Mouse (Mus musculus) left cerebral cortex, adult 18-20 months (tissue): ENCODE results near the gene Cenpl. TPM values are rescaled to one million over a fixed set of nuclear protein-coding genes. Genes with fewer than 3 reads are reported as not detected.

Experiments used
- DNase-seq, 2 experiments: peaks; one replicate each; pipeline ENCODE4 v3.0.0; 2021 to 2022; ENCODE audit warnings: low spot score in 2 of 2, mixed read lengths in 1 of 2
- total RNA-seq, 2 experiments: library from RNA; stranded (reverse); gene quantifications; 2 replicates each; pipeline ENCODE4 v1.2.3; 2021

The Cenpl gene
- total RNA-seq, 2 experiments from 2014 or later: 1.6 to 2.1 TPM

DNA sequence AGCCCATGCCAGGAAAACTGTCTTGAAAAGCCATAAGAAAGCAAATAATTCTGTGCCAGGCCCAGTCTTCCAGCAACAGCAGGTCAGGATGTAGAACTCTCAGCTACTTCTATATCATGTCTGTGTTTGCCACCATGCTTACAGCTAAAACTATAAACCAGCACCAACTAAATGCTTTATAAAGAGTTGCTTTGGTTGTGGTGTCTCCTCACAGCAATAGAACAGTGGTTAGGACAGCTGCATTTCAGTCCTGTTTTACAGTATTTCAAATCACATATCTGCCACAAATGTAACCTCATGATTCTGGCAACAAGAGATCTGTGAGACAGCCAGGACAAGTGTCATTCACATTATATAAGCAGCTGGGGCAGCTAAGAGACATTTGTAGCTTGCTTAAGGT lies 29.7 kb upstream of the Cenpl start:
- no peak for DNase-seq

DNA sequence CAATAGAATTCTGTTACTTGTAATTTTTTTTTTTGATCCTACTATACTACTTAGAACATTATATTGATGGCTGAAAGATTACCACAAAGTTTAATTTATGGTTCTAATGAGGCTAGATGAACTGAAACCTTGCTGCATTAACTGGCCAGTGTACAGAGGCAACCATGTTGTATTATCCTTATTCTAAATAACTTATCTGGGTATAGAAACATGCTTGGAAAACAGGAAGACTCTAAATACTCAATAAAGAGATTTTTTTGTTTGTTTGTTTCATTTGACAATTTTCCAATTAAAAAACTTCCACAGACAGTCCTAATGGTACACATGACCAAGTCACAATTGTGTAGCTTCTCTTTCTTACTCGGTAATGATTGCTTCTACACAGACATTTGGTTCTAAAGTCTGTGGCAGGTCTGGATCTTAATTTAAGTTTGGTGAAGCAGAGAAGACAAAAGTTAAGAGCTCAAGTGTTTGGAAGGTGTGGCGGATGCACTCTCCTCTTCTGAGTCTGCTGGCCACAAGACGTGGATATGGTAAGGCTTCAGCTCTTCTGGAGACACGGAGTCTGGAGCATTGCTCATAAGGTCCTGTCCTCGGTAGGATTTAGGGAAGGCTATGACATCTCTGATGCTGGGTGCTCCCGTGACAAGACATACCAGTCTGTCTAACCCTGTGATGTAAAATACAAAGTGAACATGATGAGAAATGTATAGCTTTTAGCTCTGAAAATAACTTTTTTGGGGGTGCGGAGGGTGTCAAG lies 29.1 kb upstream of the Cenpl start:
- DNase-seq: no peak

- no peak for DNase-seq
These were observed 23.5 kb upstream of the Cenpl start for GRCm38 (mm10) chr1:161046972-161047371.

DNA sequence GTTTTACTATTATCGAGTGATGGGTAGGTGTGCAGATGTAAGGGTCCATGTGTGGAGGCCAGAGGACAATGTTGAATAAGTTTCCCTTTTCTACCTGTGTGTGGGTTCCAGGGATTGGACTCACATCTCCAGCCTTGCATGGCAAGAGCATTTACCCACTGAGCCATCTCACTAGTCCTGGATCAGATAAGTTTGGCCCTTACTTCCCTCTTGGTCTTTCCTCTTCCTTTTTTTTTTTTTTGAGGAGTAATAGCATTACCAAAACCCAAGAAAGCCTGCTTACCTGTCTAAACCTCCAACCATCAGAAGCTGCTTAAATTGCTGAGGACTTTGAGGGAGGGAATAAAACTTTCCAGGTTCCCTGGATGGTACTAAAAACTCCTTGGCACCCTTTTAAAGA lies 13.3 kb upstream of the Cenpl start:
- DNase-seq: no peak

- DNase-seq: no peak
These were observed 7.2 kb upstream of the Cenpl start for GRCm38 (mm10) chr1:161063351-161063750.

GRCm38 (mm10) chr1:161071272-161071620 lies 733 bp downstream of the Cenpl start:
- DNase-seq: no peak

- DNase-seq: no peak
These were observed 5.7 kb downstream of the Cenpl start for GRCm38 (mm10) chr1:161076238-161076637.

GRCm38 (mm10) chr1:161077243-161077642 lies 6.7 kb downstream of the Cenpl start:
- DNase-seq: no peak

- DNase-seq: no peak
These were observed 29.4 kb downstream of the Cenpl start for GRCm38 (mm10) chr1:161099721-161100405.

GRCm38 (mm10) chr1:161103842-161104241 lies 33.3 kb downstream of the Cenpl start:
- DNase-seq: no peak

GRCm38 (mm10) chr1:161109216-161109615 lies 38.7 kb downstream of the Cenpl start:
- DNase-seq: no peak

DNA sequence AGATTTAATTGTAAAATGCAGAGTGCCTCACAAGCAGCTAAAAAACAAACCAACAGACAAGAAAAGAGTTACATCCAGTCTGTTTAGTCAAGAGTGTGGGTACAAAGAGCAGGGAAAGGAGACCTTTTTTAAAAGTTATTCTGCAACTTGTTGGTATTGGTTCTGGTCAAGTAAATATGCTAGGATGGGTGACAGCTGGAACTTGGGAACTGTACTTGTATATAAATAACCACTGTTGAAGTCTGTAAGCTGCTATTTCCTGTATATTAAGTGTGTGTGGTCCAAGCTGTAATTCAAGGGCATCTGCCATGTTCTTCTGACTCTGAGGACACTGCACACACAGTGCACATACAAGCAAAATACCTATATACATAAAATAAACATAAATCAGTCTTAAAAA lies 44.1 kb downstream of the Cenpl start:
- DNase-seq: no peak

GRCm38 (mm10) chr1:161122661-161123418 lies 52.3 kb downstream of the Cenpl start:
- DNase-seq: no peak

- DNase-seq: no peak
These were observed 55.9 kb downstream of the Cenpl start for GRCm38 (mm10) chr1:161126461-161126860.

DNA sequence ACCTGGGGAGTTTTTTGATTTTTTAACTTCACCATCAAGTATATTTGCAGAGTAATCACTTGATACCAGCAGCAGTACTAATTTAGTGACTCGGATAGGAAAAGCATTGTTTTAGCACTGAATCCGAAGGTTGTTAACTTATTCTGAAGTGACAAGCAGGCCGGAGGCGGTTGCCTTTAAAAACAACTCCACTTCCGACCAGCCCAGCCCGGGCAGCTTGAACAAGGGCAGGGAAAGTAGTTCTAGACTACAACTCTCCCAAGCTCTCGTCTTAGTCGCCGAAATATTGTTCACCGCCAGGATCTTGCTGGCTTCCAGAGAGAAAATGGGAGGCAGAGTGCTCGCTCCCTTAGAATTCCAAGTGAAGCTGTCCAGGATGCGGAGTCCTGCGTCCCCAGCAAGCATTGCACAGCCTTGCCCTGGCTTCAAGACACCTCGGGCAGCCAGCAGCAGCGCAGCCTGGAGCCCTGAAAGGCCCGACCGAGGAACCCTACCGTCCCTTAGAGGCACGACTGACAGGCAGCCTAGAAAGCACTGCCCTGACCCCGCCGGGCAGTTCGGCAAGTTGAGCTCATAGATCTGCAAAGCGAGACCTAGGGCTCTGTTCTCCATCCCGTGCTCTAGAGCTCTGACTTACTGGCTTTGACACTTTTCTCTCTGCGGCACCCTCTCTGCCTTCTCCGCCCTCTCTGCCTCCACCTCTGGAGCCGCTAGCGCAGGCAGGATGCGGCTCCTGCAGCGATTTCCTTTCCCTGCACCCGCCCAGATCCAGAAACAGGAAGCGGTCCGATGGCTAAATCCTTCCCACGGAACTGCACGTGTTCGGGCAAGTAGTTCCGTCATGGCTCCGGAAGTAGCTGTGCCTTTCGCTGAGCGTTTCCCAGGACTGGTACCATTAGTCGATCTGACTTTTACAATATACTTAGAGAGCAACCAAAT lies 60.5 kb downstream of the Cenpl start, which contains the start of gene Klhl20:
Klhl20 (minus strand) TSS at position 786 of the 939 bp plus-strand sequence.
- peak; percentile 95 to 96 for DNase-seq

Other genes with a start within 250 kb of the Cenpl start
- 10 to 100 TPM; 37.6 to 41.5 TPM for gene Rc3h1, start 164.3 kb upstream of the Cenpl start, total RNA-seq
- under 1 TPM; 0.19 to 0.21 TPM for gene Serpinc1, start 92.1 kb upstream of the Cenpl start, total RNA-seq
- 10 to 100 TPM; 15.0 to 21.3 TPM for gene Zbtb37, start 35.9 kb upstream of the Cenpl start, total RNA-seq
- gene Dars2, start 55 bp upstream of the Cenpl start, total RNA-seq: 10 to 100 TPM; 20.0 to 20.4 TPM
- 10 to 100 TPM; 15.2 to 16.9 TPM for gene Klhl20, start 60.8 kb downstream of the Cenpl start, total RNA-seq
- 10 to 100 TPM; 85.6 to 89.2 TPM for gene Ankrd45, start 72.0 kb downstream of the Cenpl start, total RNA-seq
- gene Tex50, start 88.6 kb downstream of the Cenpl start, total RNA-seq: not detected
- gene Prdx6, start 180.5 kb downstream of the Cenpl start, total RNA-seq: 100 to 1,000 TPM; 311 to 324 TPM